Mouse (Mus musculus) testis, postnatal 10 days (tissue): Measurements from ENCODE around the gene Gm17728.
"Not testable (repeated sequence)": the region's sequence is repeated elsewhere in the genome, so short reads cannot be mapped to it uniquely, and the experiment has no call there.

Experiments
- DNase-seq: peaks from one replicate; pipeline ENCODE4 v3.0.0; 2021; ENCODE audit warnings: low spot score

Gene Gm17728

DNA sequence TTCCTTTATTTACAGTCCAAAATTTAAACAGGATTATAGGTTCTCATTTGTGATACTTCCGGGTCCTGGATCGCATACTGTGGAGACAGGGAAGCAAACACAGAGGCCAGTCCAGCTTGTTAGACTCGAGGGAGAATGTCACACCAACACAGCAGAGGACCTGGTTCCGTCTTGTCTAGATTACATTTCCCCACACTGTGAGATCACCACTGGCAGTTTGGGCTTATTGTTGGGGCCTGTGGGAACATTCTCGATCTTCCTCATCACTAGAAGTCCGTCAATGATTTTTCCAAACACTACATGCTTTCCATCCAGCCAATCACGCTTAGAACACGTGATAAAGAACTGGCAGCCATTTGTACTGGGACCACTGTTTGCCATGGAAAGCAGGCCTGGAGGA lies at the start of gene Gm17728:
Gene Gm17728, plus strand, starts transcription at position 301 of the 400 bp plus-strand sequence.
- DNase-seq: not testable (repeated sequence)

DNA sequence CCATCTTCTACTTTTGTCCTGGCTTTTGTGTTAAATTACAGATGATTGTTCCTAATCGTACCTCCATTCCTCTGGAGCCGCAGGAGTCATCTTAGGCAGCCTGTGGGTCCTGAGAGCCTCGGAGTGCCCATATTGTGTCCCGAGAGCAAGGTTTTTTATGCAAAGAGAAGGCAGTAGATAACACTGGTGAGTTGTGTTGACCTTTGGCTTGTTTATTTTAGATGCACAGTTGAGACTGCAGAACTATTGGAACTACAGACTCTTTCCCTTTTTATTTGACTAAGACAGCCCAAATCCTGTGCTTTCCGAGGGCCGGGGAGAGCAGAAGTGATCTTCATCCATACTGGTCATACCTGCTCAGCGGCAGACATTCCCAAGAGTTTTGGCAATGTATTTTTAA lies 24.4 kb upstream of the Gm17728 start:
- DNase-seq: no peak

DNA sequence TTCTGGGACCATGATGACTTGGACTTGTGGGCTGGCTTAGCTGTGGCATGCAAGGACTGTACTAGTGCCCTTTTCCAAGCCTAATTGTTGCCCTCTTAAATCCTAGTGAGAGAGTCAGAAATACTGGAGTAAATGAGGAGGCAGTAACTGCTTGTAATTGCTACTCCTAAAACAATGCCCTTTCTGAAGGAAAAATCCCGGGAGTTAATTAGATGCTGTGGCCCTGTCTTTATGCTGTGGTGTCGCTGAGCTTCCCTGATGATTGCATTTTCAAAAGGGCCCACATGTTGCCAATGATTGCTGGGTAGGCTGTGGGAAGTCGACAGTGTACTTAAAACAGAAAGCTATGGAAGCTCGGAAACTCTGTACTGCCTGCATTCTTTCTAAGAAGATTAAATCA lies 23.3 kb upstream of the Gm17728 start:
- DNase-seq: no peak

DNA sequence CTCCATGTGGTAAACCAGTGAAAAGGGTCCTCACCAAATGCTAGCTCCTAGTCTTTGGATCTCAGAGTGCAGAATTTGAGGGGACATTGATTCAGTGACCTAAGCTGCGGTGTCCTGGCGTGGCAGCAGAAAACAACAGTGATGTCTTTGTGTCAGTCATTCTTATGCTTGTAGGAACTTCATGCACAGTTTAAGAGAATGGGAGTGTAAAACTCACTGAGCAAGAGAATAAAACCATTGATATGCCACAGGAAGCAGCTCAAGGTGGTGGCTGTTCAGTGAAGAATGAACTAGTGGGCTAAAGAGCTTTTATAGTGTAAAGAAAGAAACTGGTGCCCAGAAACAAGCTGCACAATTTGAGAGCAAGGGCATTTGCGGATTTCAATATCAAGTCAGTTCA lies 17.9 kb upstream of the Gm17728 start:
- no peak for DNase-seq

DNA sequence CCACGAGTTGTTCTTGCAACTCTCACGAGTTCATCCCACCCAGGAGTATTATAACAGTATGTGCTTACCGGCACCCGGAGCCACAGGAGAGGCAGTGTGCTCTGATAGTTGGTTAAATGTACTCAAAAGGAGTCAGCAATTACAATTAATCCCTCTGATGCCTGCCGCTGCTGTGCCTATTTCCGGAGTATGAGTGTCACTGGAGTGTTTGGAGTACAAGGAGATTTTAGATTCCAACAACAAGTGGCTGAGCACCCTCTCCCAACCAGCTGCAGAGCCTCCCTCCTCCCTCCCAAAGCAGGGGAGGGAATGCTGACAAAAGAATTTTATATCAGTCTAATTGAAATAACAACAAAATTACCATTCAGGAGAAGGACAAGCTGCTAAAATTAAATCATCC lies 14.2 kb upstream of the Gm17728 start:
- no peak for DNase-seq

DNA sequence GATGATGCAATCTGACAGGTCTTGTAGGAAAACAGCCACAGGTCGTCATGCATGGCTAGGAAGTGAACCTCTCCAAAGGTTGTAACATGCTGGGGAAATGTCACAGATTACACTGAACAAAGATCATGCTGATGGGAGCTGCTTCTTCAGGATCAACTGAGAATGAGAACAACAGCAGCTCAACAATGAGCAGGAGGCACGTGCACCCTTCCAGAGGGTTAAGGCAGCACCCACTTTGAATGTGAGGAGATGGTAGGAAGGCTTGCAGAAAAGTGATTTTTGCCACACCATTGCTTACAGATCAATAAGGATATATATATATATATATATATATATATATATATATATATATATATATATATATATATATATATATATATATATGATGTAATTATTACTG lies 2.8 kb upstream of the Gm17728 start:
- DNase-seq: no peak

DNA sequence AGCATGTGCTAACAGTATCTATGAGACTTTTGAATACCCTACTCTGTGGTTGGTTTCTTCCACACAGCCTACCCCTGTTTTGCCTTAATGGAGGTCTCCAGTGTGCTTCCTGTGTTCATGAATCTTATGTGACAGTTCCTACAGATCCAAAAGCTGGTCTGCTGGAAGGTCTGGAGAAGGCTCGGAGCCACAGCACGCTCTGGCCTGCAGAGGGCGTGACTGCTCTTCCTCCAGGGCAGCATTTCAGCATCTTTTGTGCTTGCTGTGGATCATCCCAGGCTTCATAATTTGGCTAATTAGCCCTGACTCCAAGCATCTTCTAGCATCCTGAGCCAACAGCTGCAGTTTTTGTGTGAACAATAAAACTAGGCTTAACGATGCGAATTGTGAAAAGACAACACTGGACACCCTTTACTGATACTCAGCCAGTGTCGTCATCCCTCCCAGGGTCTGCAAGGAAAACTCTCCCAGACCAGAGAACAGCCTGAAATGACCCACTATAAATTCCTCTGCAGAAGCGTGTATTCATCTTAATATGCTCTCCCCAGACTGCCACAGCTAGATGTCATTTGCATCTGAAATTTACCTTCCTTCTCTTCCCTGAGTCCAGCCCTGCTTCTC lies 6.6 kb downstream of the Gm17728 start:
- DNase-seq: no peak

DNA sequence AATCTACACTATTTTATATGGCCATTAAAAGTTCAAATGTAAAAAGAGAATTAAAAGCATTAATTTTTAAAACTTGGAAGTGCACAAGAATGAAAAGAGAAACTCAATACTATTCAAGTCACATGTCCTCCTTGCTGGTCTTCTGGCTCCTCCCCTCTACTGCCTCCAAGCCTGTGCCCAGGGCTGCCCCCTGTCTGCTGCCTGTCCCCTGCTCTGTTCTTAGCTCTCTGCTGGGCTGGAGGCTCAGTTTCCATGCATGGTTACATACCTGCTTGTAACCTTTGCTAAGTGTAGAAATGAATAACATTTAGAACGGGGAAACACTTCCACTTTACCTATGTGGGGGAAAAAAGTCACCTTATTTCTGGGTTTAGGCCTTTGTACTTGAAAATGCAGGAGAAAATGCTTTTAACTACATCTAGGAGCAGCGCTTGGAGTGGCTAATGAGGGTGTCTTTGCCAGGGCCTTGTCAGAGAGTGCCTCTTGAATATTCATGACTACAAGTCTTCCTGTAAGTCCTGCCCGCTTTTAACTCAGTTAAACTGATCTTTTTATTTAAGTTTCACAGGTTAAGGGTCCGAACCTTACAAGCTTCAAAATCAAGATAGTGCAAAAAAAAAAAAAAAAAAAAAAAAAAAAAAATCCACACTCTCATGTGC lies 18.3 kb downstream of the Gm17728 start:
- DNase-seq: no peak

DNA sequence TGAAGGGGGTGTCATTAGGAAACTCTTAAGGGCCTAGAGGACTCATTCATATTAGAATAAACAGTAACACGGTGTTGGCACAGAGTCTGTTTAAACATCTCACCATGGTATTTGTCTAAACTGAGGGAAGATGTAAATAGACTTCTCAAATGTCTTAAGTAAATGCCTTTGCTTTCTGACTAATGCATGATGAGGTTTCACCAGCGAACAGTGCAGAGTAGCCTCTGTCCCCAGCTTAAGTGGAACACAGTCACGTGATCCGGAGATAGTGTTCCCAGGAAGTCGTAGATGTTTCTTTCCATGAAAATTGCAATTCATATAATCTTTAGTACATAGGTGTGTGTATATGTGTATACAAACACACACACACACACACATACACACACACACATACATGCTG lies 34.5 kb downstream of the Gm17728 start:
- DNase-seq: no peak

DNA sequence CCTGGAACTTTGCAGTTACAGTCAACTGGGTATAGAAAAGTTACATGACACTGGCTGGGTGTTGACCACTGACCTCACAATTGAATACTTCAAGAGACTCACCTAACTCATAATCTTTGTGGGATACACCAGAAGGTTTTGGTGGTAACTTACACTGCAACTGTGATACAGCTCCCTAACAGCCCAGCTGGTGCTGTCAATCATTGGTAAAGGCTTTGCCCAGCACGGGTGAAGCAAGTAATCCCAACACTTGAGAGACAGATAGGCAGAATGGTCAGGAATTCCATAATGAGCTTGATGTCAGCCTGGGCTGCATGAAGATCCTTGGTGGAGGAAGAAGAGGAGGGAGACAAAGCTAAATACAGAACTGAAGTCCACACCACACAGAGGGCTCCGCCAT lies 39.0 kb downstream of the Gm17728 start:
- no peak for DNase-seq
